Mouse (Mus musculus): ENCODE results near the gene Epha2.

DNA sequence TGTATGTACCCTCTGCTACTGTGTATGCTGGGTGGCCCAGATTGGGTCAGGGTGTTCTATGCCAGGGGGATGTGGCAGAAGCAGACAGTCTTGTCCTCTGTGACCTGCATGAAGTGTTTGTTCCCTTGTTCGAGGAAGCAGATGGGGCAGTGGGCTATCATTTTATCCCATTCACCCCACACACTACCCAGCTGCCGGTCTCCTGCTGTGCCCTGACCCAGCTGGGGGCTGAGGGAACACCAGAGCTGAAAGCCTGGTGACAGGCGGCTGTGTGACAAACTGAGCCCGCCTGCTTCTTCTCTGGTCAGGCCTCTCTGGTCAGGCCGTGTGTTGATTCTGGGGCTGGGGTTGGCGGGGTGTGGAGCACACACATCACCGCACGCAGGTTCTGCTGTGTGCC lies 5.0 kb downstream of the Epha2 start:
- no peak for TF ChIP-seq CTCF (IDR thresholded peaks at IDR 0.05; ENCODE audit: borderline replicate concordance, extremely low read depth, insufficient read depth, insufficient read length)
- no peak for TF ChIP-seq POLR2A (IDR thresholded peaks at IDR 0.05; ENCODE audit: borderline replicate concordance, extremely low read depth, insufficient read depth, insufficient read length, poor library complexity, severe bottlenecking)

Data from brain, embryonic 14.5 days (tissue).